Mouse (Mus musculus) neural tube, embryonic 15.5 days (tissue): ENCODE data around the gene Stox1. TPM values are rescaled to one million over a fixed set of nuclear protein-coding genes. Genes with fewer than 3 reads are reported as not detected.
"Not testable (repeated sequence)": the region's sequence is repeated elsewhere in the genome, so short reads cannot be mapped to it uniquely, and the experiment has no call there.

Source experiments
- ATAC-seq: fragments of 200-750 bp; cut with Nextera tagmentation; 2 replicates; pipeline ENCODE4 v1.8.0; 2017; ENCODE audit warnings: mild to moderate bottlenecking, moderate TSS enrichment, moderate library complexity; ENCODE audit not compliant: low FRiP score
- H3K27ac ChIP-seq: fragments of 300-500 bp; sonication (generic); replicated peaks from 2 replicates; pipeline ENCODE4 v1.5.1; 2015; ENCODE audit warnings: mild to moderate bottlenecking, inconsistent platforms
- H3K27me3 ChIP-seq: fragments of 300-500 bp; sonication (generic); replicated peaks from 2 replicates; pipeline ENCODE4 v1.6.1; 2015; ENCODE audit warnings: inconsistent platforms
- H3K36me3 ChIP-seq: fragments of 300-500 bp; sonication (generic); 2 replicates; pipeline ENCODE4 v1.6.1; 2015; ENCODE audit warnings: inconsistent platforms
- H3K4me1 ChIP-seq: fragments of 300-500 bp; sonication (generic); 2 replicates; pipeline ENCODE4 v1.6.1; 2015; ENCODE audit warnings: inconsistent platforms
- H3K4me2 ChIP-seq: fragments of 300-500 bp; sonication (generic); 2 replicates; pipeline ENCODE4 v1.6.1; 2015; ENCODE audit warnings: inconsistent platforms, mild to moderate bottlenecking, moderate library complexity
- H3K4me3 ChIP-seq: fragments of 300-500 bp; sonication (generic); replicated peaks from 2 replicates; pipeline ENCODE4 v1.5.1; 2015; ENCODE audit warnings: mild to moderate bottlenecking, inconsistent platforms
- H3K9ac ChIP-seq: fragments of 300-500 bp; sonication (generic); replicated peaks from 2 replicates; pipeline ENCODE4 v1.6.1; 2015; ENCODE audit warnings: mild to moderate bottlenecking, inconsistent platforms
- H3K9me3 ChIP-seq: fragments of 300-500 bp; sonication (generic); replicated peaks from 2 replicates; pipeline ENCODE4 v1.6.1; 2016; ENCODE audit warnings: inconsistent platforms
- WGBS: fragments of 180-500 bp; shearing (Covaris S2); methylation state at CpG from one replicate; pipeline ENCODE4 v1.1.7; 2015; ENCODE audit warnings: mixed read lengths; 5-methylcytosine and 5-hydroxymethylcytosine counted together
- polyA plus RNA-seq: library from polyadenylated mRNA; unstranded; fragments of >200 nt; fragmentation: Nextera tagmentation; extraction: Ambion mirVana; gene quantifications from 2 replicates; pipeline ENCODE4 v1.2.1, GENCODE M21; 2015

Stox1 gene
- 3.2 and 3.3 TPM in 2 replicates for polyA plus RNA-seq

- Histone ChIP-seq H3K4me2 (peak within 1 kb of the TSS; percentile 91), H3K9me3 (no peaks in the 10 kb centered on the region), H3K27ac (peak within 1 kb of the TSS; percentile 75; the same call in 1 of the 2 replicates), H3K27me3 (peaks cover 12% of the 10 kb centered on the region; the same call in 1 of the 2 replicates), H3K9ac (peak within 1 kb of the TSS; percentile 69), H3K36me3 (no peaks in the 10 kb centered on the region), H3K4me3 (peak within 1 kb of the TSS; percentile 82), H3K4me1 (peaks cover 6% of the 10 kb centered on the region)
- peak; percentile 93 for ATAC-seq
- WGBS: 1% methylated on average over 84 of the region's 85 CpGs
Measured at GRCm38 (mm10) chr10:62725771-62726687, at the start of gene Stox1. Stox1 (minus strand) TSS chr10:62726128.

- H3K4me3 ChIP-seq: no peak overlapping the region
- H3K9me3 ChIP-seq: no peaks in the 10 kb centered on the region
- ATAC-seq: no peak
- H3K27ac ChIP-seq: no peak overlapping the region
- peaks cover 85% of the 10 kb centered on the region for H3K36me3 ChIP-seq
- H3K27me3 ChIP-seq: no peaks in the 10 kb centered on the region
- no peak overlapping the region for H3K9ac ChIP-seq
- no peak overlapping the region for H3K4me2 ChIP-seq
- WGBS: 87% methylated on average over 6 of the region's 6 CpGs
- H3K4me1 ChIP-seq: no peaks in the 10 kb centered on the region
Measured at GRCm38 (mm10) chr10:62750781-62751180, 24.9 kb upstream of the Stox1 start.

- H3K36me3 ChIP-seq: peaks cover 33% of the 10 kb centered on the region
- no peak overlapping the region for H3K4me3 ChIP-seq
- H3K9me3 ChIP-seq: no peaks in the 10 kb centered on the region
- H3K4me1 ChIP-seq: no peaks in the 10 kb centered on the region
- no peak overlapping the region for H3K9ac ChIP-seq
- 56% methylated on average over 4 of the region's 4 CpGs for WGBS
- peak; percentile 11; the same call in 1 of the 2 replicates for ATAC-seq
- H3K27ac ChIP-seq: peak overlapping the region; percentile 28
- H3K27me3 ChIP-seq: no peaks in the 10 kb centered on the region
- no peak overlapping the region for H3K4me2 ChIP-seq
Measured at GRCm38 (mm10) chr10:62739961-62740737, 14.2 kb upstream of the Stox1 start.

GRCm38 (mm10) chr10:62736965-62737688 is 11.2 kb upstream of the Stox1 start:
- Histone ChIP-seq H3K9me3 (no peaks in the 10 kb centered on the region), H3K4me3 (no peak overlapping the region), H3K9ac (no peak overlapping the region), H3K27me3 (no peaks in the 10 kb centered on the region), H3K4me1 (no peaks in the 10 kb centered on the region), H3K4me2 (no peak overlapping the region), H3K36me3 (peaks cover 16% of the 10 kb centered on the region), H3K27ac (no peak overlapping the region)
- no peak for ATAC-seq
- 52% methylated on average over 4 of the region's 4 CpGs for WGBS

GRCm38 (mm10) chr10:62730826-62731225 is 4.9 kb upstream of the Stox1 start:
- H3K4me3 ChIP-seq: no peak overlapping the region
- H3K27ac ChIP-seq: no peak overlapping the region
- no peak for ATAC-seq
- no peaks in the 10 kb centered on the region for H3K36me3 ChIP-seq
- H3K9ac ChIP-seq: no peak overlapping the region
- peaks cover 6% of the 10 kb centered on the region for H3K4me1 ChIP-seq
- H3K9me3 ChIP-seq: no peaks in the 10 kb centered on the region
- H3K27me3 ChIP-seq: no peaks in the 10 kb centered on the region
- WGBS: 76% methylated on average over 10 of the region's 10 CpGs
- no peak overlapping the region for H3K4me2 ChIP-seq

- Histone ChIP-seq H3K9ac (no peak overlapping the region), H3K4me1 (peaks cover 6% of the 10 kb centered on the region), H3K36me3 (no peaks in the 10 kb centered on the region), H3K9me3 (no peaks in the 10 kb centered on the region), H3K27ac (no peak overlapping the region), H3K27me3 (peaks cover 12% of the 10 kb centered on the region; the same call in 1 of the 2 replicates), H3K4me3 (peak overlapping the region; percentile 82; the same call in 1 of the 2 replicates), H3K4me2 (peak overlapping the region; percentile 91)
- 26% methylated on average over 7 of the region's 7 CpGs for WGBS
- no peak for ATAC-seq
Measured at GRCm38 (mm10) chr10:62724936-62725335, 992 bp downstream of the Stox1 start.

GRCm38 (mm10) chr10:62722701-62723100 is 3.2 kb downstream of the Stox1 start:
- H3K27ac ChIP-seq: no peak overlapping the region
- H3K36me3 ChIP-seq: no peaks in the 10 kb centered on the region
- peaks cover 6% of the 10 kb centered on the region for H3K4me1 ChIP-seq
- no peak for ATAC-seq
- 26% methylated on average over 4 of the region's 4 CpGs for WGBS
- no peak overlapping the region for H3K4me3 ChIP-seq
- no peak overlapping the region for H3K4me2 ChIP-seq
- no peak overlapping the region for H3K9ac ChIP-seq
- H3K9me3 ChIP-seq: no peaks in the 10 kb centered on the region
- H3K27me3 ChIP-seq: peaks cover 12% of the 10 kb centered on the region; the same call in 1 of the 2 replicates

GRCm38 (mm10) chr10:62720574-62720973 is 5.4 kb downstream of the Stox1 start:
- H3K27me3 ChIP-seq: peaks cover 12% of the 10 kb centered on the region; the same call in 1 of the 2 replicates
- H3K36me3 ChIP-seq, H3K4me1 ChIP-seq, ATAC-seq, H3K9ac ChIP-seq, H3K27ac ChIP-seq, H3K4me2 ChIP-seq, H3K4me3 ChIP-seq, H3K9me3 ChIP-seq: not testable (repeated sequence)
- WGBS: 91% methylated on average over 8 of the region's 8 CpGs

GRCm38 (mm10) chr10:62713457-62713856 is 12.5 kb downstream of the Stox1 start:
- H3K4me1 ChIP-seq: no peaks in the 10 kb centered on the region
- H3K4me3 ChIP-seq: no peak overlapping the region
- ATAC-seq: no peak
- WGBS: 76% methylated on average over 10 of the region's 10 CpGs
- H3K27ac ChIP-seq: no peak overlapping the region
- H3K9me3 ChIP-seq: no peaks in the 10 kb centered on the region
- no peaks in the 10 kb centered on the region for H3K27me3 ChIP-seq
- H3K9ac ChIP-seq: no peak overlapping the region
- no peaks in the 10 kb centered on the region for H3K36me3 ChIP-seq
- H3K4me2 ChIP-seq: no peak overlapping the region

GRCm38 (mm10) chr10:62703579-62703978 is 22.3 kb downstream of the Stox1 start:
- H3K4me3 ChIP-seq: no peak overlapping the region
- no peak overlapping the region for H3K9ac ChIP-seq
- H3K27ac ChIP-seq: no peak overlapping the region
- H3K9me3 ChIP-seq: no peaks in the 10 kb centered on the region
- H3K36me3 ChIP-seq: no peaks in the 10 kb centered on the region
- ATAC-seq: no peak
- no peaks in the 10 kb centered on the region for H3K27me3 ChIP-seq
- no peaks in the 10 kb centered on the region for H3K4me1 ChIP-seq
- no peak overlapping the region for H3K4me2 ChIP-seq
- WGBS: 81% methylated on average over 4 of the region's 4 CpGs

GRCm38 (mm10) chr10:62702436-62702835 is 23.5 kb downstream of the Stox1 start:
- H3K4me1 ChIP-seq: no peaks in the 10 kb centered on the region
- no peaks in the 10 kb centered on the region for H3K9me3 ChIP-seq
- no peak overlapping the region for H3K4me3 ChIP-seq
- H3K4me2 ChIP-seq: no peak overlapping the region
- no peak overlapping the region for H3K9ac ChIP-seq
- 89% methylated on average over 4 of the region's 4 CpGs for WGBS
- no peak overlapping the region for H3K27ac ChIP-seq
- no peaks in the 10 kb centered on the region for H3K36me3 ChIP-seq
- ATAC-seq: no peak
- no peaks in the 10 kb centered on the region for H3K27me3 ChIP-seq
